Mouse (Mus musculus) megakaryocyte-erythroid progenitor cell, adult 5-6 weeks (primary cell): ENCODE data around the gene Stpg4. TPM values are rescaled to one million over a fixed set of nuclear protein-coding genes. Genes with fewer than 3 reads are reported as not detected.

Experiments
- ATAC-seq: replicated peaks from 2 replicates; pipeline ENCODE4 v1.8.0; 2016; ENCODE audit warnings: mild to moderate bottlenecking, inconsistent platforms; ENCODE audit not compliant: severe bottlenecking, poor library complexity, low FRiP score, low TSS enrichment
- total RNA-seq, 2 experiments: library from RNA; stranded (forward) in 1 of 2; stranded (reverse) in 1 of 2; fragments of 200-1000, 215-1000 nt in 1 of 2; fragments of >200 nt in 1 of 2; fragmentation: Nextera tagmentation in 1 of 2; gene quantifications; 2 replicates each; pipeline ENCODE4 v1.2.3; 2014 to 2017

Gene Stpg4
- total RNA-seq, 2 experiments from 2014 or later: not detected

- ATAC-seq: no peak
Observed at GRCm38 (mm10) chr17:87385835-87386234, 41.7 kb downstream of the Stpg4 start.

DNA sequence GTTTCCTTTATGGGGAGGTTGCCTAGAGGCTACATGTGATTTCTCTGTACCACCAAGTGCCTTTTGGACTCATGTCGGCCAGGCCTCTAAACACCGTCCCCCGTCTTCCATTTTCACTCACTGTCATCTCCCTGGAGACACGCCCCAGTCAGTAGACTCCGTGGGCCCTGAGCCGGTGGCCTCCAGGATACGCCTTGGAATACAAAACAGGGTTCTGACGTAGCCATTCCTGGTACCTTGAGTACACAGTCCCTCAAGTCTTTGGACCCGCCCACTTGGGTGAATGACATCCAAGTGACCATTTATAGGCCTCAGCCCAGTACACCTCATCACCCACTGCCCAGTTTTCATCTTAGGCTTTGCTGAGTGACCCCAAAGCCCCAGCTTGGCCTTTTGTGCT lies 46.9 kb downstream of the Stpg4 start:
- no peak for ATAC-seq

- no peak for ATAC-seq
Observed at GRCm38 (mm10) chr17:87379821-87380220, 47.7 kb downstream of the Stpg4 start.

DNA sequence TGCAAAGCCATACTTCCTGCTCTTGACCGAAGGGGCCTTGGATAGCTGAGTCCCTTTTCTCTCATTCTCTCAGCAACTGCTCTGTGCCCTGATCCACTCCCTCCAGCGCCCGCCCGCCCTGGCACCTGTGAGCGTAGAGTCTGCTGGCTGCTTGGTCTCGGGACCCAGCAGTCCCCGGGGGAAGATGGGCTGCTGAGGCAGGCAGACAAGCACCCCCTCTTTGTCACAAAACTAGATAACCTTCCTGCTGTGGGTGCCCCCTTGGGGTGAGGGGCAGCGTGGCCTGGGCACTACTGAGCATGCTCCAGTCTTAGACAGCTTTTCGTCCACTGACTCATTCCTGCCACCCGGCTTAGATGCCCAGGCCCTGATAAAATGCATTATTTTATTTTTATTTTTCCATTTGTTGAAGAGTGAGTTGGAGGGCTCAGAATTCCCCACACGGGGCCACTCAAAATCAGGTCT lies 48.3 kb downstream of the Stpg4 start:
- ATAC-seq: no peak

DNA sequence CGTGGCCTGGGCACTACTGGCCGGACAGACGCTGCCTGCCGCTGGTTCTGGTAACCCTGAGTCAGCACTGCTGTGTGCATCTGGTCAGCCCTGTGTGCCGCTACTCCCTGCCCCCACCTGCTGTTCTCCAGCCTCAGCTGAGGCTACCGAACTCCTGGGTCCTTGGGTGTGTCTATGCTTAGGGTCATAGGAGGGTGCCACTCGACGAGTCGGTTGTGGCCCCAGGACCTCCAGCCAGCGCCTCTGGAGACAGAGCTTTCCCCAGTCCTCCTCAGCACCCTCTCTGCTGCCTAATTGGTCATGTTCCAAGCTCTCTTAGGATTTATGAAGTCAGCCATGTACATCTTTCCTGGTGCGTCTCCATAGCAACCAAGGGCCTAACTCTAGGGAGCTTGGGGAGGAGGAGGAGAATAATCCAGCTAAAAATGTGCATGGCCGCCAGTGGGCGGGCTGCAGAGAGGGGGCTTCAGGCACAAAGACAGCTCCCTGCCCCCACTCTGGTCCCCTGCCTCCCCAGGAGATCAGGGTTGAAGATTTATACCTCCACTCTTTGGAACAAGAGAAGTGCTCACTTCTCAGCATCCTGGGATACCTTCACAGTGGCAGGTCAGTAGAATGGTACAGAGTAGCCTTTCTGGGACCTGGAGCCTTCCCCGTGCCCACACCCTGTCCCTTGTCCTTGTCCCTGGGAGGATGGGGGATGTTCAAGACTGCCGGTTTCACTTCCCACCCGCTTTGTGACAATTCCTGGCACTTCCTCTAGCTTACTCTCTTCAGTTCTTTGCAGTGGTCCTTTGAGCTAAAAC lies 49.0 kb downstream of the Stpg4 start:
- no peak for ATAC-seq

DNA sequence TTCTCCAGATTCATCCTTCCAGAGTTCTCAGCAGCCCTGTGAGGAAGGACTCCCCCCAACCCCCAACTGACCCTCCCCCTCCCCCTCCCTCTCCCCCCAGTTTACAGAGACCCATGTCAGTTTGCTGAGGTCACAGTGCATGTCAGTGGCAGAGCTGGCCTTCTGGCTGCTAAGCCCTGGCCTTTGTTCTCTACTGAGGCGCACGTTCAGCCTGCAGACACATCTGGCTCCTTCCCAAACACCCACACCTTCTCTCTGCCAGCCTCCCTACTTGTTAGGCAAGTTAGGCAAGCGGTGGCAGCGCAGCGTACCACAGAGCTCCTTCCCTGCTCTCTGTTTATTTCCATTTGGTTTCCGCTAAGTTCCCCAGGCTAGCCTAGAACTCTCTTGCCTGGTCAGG lies 50.0 kb downstream of the Stpg4 start:
- ATAC-seq: no peak

DNA sequence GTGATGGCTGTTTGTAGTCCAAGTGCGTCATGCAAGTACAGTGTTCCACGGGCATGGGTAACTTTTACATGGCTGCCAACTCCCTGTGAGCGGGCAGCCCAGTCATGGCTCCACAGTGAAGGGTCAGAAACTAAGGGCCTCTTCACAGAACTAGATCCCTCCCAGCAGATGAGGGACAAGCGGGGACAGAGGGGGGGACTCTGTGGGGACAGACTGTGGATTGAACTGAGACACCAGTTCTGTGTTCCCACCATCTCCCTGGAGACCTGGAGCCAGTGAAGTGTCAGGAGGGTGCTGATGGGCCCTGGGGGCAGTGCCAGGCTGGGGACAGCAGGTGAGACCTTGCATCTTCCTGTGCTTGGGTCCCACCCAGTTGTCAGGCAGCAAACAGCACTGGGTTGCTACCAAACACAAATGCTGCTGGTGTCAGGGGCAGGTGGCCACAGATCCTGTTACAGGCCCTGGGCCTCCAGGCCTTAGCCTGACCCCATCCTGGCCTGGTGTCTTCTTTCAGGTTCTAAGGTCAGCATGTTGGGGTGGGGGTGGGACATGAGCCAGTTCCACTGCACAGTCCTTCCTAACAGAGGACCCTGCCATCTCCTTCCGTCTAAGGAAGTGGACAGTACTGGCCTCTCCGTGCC lies 50.6 kb downstream of the Stpg4 start:
- no peak for ATAC-seq

- no peak for ATAC-seq
Observed at GRCm38 (mm10) chr17:87375941-87376511, 51.5 kb downstream of the Stpg4 start.

DNA sequence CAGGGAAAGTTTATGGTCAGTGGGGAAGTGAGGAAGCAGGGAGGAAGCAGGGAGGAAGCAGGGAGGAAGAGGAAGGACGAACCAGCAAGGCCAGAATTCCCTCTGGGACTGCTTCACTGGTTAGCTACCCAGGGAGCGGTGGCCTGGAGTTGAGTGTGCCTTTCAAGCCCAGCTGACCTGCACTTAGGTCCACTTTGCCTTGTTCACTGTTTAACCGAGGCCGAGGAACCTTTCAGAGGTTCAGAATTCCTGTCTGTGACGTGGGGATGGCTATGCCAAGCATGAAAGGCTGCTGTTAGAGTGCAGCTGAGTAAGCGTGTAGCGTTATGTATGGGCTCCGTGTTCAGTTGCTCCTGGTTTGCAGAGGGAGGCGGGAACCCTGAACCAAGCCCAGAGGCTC lies 54.2 kb downstream of the Stpg4 start:
- ATAC-seq: no peak

GRCm38 (mm10) chr17:87372189-87372588 lies 55.4 kb downstream of the Stpg4 start:
- ATAC-seq: no peak

DNA sequence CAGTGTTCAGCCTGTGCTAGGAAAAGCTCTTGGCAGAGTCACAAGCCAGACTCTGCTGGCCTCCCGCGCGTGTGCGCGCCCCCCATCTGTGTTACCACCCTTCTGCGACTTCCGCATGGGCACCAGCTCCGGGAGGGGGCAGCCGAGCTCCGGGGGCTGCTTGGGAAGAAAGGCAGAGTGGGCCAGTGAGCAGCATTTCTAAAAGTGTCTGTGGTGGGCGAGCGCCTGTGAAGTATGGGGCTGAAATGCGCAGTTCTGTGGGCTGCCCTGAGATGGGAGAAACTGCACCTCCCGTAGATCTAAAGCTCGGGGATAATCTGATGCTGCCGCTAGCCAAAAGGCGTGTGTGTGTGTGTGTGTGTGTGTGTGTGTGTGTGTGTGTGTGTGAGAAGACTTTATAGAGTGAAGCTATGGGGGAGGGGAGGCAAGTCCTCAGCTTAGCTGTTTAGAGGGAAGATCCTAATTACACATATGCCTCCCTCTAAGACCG lies 58.2 kb downstream of the Stpg4 start:
- no peak for ATAC-seq

DNA sequence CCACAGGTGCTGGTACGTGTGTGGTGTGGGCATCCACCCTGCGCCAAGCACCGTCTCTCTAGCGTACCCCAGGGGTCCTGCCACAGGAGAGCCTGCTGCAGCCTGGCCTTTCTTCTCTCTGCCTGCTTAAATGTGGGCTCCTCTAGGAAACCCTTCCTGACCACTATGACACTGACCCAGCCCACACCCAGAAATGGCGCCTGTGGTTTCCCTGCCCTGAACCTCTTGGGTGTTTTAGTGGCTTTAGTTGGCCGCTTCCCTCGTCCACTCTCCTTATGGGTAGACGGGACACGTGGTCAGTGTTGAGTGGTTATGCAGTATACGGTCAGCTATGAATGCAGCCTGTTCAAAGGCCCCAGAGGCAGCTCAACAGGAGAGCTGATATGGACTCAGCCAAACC lies 59.1 kb downstream of the Stpg4 start:
- no peak for ATAC-seq

DNA sequence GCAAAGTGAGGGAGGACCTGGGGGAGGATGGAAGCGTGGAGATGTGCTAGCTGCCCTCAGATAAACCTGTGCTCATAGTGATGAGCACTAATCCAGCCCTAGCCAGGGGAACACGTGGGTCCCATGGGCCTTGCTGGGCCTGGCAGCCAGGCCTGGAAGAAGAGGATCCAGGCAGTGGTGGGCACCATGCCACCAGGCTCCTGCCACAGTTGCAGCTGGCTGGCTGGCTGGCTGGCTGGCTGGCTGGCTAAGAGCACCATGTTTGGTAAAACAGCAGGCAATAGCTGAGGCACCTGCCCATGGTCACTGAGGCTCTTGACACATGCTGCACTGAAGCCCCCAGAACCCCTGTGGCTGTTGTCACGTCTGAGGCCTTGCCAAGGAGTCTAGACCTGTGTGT lies 59.9 kb downstream of the Stpg4 start:
- ATAC-seq: no peak

DNA sequence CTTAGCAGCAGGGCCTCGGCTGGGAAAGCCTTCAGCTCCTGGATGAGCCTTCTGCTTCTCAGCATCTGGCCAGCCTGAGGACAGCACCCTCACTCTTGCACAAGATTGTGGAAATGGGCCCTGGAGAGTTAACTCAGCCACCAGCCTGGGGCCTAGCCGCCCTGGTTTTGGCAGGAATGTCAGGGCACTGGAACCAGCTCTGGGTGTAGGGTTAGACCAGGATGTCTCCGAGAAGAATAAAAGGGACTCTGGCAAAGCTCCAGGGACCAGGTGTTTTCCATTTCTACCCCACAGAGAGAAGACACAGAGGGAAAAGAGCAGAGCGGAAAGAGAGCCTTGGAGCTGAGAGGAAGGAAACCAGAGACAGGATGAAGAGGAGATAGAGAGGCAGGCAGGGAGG lies 60.3 kb downstream of the Stpg4 start:
- ATAC-seq: no peak

- ATAC-seq: no peak
Observed at GRCm38 (mm10) chr17:87366520-87366919, 61.0 kb downstream of the Stpg4 start.

GRCm38 (mm10) chr17:87365268-87365667 lies 62.3 kb downstream of the Stpg4 start:
- peak; percentile 85 for ATAC-seq

- no peak for ATAC-seq
Observed at GRCm38 (mm10) chr17:87364108-87364507, 63.4 kb downstream of the Stpg4 start.

DNA sequence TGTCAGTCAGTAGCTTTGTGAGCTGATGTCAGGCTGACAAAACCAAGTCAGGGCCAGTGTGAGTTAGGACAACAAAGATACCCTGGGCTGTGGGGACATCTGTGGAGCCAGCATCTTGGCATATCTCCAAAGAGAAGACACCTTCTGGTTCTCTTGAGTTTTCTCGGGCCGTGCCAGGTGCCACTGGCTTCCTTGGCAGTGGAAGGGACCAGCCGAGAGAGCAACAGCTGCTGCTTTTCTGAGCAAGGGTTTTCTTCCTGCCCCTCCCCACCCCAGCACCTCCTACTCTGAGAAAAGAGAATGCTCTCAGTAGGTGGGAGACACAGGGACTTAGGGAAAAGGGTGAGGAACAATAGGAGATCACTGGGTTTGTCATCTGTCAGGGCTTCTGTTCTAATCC lies 66.4 kb downstream of the Stpg4 start:
- no peak; the same call in 1 of the 2 replicates for ATAC-seq

DNA sequence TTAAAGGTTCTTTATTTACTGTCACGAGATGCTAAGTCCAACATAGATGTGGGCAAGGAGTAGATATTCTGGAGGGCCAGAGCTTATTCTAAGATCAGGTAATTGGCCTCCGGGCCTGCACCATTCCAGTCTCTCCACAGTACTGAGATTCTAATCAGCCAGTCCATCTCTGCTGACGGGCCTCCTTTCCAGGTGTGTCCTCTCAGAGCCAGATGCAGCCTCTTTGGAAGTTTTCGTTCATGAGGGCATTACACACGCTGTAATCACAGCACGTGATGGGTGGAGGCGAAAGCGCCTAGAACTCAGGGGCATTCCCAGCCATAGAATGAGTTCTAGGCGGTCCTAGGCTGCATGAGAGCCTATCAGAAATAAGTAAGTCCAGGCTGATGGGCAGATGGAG lies 70.0 kb downstream of the Stpg4 start:
- no peak for ATAC-seq

- no peak for ATAC-seq
Observed at GRCm38 (mm10) chr17:87356261-87356660, 71.3 kb downstream of the Stpg4 start.

DNA sequence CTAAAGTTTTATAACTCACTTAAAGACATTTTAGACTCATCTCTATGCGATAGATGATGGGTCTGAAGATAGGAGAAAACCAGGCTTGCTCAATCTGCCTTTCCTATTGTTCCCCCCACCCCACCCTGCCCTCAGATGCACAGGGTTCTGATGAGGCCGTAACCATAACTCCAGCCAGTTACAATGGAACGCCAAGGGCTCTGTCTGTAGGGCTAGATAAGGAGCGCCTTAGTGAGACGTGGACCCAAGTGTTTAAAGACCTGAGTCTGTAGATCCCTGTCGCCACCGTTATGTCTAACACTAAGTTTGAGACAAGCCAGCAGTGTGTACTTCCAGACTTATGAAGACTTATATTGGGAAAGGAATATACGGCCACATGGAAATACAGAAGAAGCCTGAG lies 72.1 kb downstream of the Stpg4 start:
- peak; percentile 72 for ATAC-seq
